Mouse (Mus musculus) lung, postnatal 0 days (tissue): ENCODE results near the gene Cdkn2aipnl. TPM values are rescaled to one million over a fixed set of nuclear protein-coding genes. Genes with fewer than 3 reads are reported as not detected.
A peak's percentile ranks its signal among the peaks of the same experiment; 100 is the strongest.

Experiments used
- ATAC-seq: fragments of 200-750 bp; cut with Nextera tagmentation; 2 replicates; pipeline ENCODE4 v1.8.0; 2017; ENCODE audit warnings: moderate library complexity
- DNase-seq: peaks from one replicate; pipeline ENCODE4 v3.0.0-alpha.2; 2016; ENCODE audit warnings: low spot score
- H3K27ac ChIP-seq: fragments of 300-500 bp; sonication (generic); 2 replicates; pipeline ENCODE4 v1.5.1; 2014; ENCODE audit warnings: antibody characterized with exemption, mild to moderate bottlenecking, low read length, mixed read lengths
- H3K27me3 ChIP-seq: fragments of 300-500 bp; sonication (generic); replicated peaks from 2 replicates; pipeline ENCODE4 v1.6.1; 2014; ENCODE audit warnings: low read length, mixed read lengths; ENCODE audit not compliant: insufficient read depth
- H3K36me3 ChIP-seq: fragments of 300-500 bp; sonication (generic); 2 replicates; pipeline ENCODE4 v1.6.1; 2014; ENCODE audit warnings: low read length, mixed read lengths; ENCODE audit not compliant: insufficient read depth
- H3K4me1 ChIP-seq: fragments of 300-500 bp; sonication (generic); 2 replicates; pipeline ENCODE4 v1.6.1; 2014; ENCODE audit warnings: antibody characterized with exemption, low read depth, low read length, mixed read lengths; ENCODE audit not compliant: insufficient read depth
- H3K4me2 ChIP-seq: fragments of 300-500 bp; sonication (generic); replicated peaks from 2 replicates; pipeline ENCODE4 v1.6.1; 2014; ENCODE audit warnings: low read depth, mild to moderate bottlenecking, low read length, moderate library complexity, mixed read lengths
- H3K4me3 ChIP-seq: fragments of 300-500 bp; sonication (generic); 2 replicates; pipeline ENCODE4 v1.5.1; 2014; ENCODE audit warnings: low read depth, low read length
- H3K9ac ChIP-seq: fragments of 300-500 bp; sonication (generic); replicated peaks from 2 replicates; pipeline ENCODE4 v1.6.1; 2014; ENCODE audit warnings: low read depth, mild to moderate bottlenecking
- H3K9me3 ChIP-seq: fragments of 300-500 bp; sonication (generic); 2 replicates; pipeline ENCODE4 v1.6.1; 2016; ENCODE audit warnings: low read length, mixed read lengths
- CTCF ChIP-seq: IDR thresholded peaks from 2 replicates; pipeline ENCODE4 v1.5.1; 2016; ENCODE audit warnings: antibody characterized with exemption, mild to moderate bottlenecking
- EP300 ChIP-seq: IDR thresholded peaks from 2 replicates; pipeline ENCODE4 v1.6.1; 2016; ENCODE audit warnings: antibody characterized with exemption, mild to moderate bottlenecking, control low read depth
- WGBS: fragments of 180-500 bp; shearing (Covaris S2); extraction: QIAGEN DNeasy Blood & Tissue Kit; methylation state at CpG from one replicate; pipeline ENCODE4 v1.1.7; 2014; 5-methylcytosine and 5-hydroxymethylcytosine counted together
- polyA plus RNA-seq: library from polyadenylated mRNA; unstranded; fragments of >200 nt; fragmentation: Nextera tagmentation; extraction: Ambion mirVana; gene quantifications from 2 replicates; pipeline ENCODE4 v1.2.1, GENCODE M21; 2015

Gene Cdkn2aipnl
- polyA plus RNA-seq, 1 experiment from 2014 or later = 56.9 TPM

DNA sequence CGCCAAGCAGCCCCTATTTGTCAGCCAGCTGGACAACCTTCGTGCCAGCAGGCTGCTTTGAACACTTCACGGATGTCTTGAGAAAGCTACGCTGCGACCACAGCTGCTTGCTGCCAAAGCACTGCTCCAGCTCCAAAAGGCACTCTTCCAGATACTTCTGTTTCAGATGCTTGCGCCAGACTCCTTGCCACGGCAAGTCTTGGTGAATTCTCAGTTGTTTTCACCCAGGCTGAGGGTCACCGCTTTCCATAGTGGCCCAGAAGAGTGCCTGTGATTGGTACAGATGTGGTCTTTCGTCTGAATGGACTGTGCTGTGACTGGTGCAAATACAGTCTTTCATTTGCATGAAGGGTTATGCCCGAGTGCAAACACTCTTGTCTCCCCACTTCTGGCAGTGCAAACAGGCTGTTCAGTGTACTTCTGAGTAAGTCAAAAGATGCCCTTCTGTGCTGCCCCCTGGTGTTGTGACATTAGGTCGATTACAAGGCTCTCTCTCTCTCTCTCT, 6.4 kb upstream of the Cdkn2aipnl start:
- Histone ChIP-seq H3K36me3 (no peaks in the 10 kb centered on the region), H3K27me3 (no peaks in the 10 kb centered on the region), H3K27ac (peak overlapping the region; percentile 73), H3K4me3 (no peak overlapping the region), H3K9me3 (no peaks in the 10 kb centered on the region), H3K9ac (no peak overlapping the region), H3K4me2 (no peak overlapping the region), H3K4me1 (no peaks in the 10 kb centered on the region)
- peak; percentile 96 for ATAC-seq
- whole genome bisulfite sequencing = 35% methylated on average over 11 of the region's 11 CpGs
- peak; percentile 92 for DNase-seq
- no peak for TF ChIP-seq EP300
- peak; percentile 75 for TF ChIP-seq CTCF

DNA sequence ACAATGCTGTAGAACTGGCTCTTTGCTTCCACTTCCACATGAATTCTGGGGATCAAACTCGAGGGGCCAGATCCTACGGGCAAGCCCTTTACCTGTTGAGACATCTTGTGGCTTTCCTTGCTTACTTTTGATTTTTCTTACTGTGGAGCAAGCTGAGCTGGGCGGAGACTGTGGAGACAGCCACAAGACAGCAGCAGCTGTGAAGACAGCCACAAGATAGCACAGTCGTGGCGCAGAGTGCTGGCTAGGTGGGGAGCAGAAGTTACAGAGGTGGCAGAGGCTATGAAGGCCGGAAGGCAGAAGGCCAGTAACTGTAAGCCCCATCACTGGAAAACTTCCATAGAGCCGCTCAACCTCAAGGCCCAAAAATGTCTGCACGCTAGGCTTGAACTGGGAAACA, 5.7 kb upstream of the Cdkn2aipnl start:
- no peaks in the 10 kb centered on the region for H3K9me3 ChIP-seq
- no peak for TF ChIP-seq CTCF
- TF ChIP-seq EP300 = no peak
- H3K36me3 ChIP-seq = no peaks in the 10 kb centered on the region
- peak overlapping the region; percentile 73; the same call in 1 of the 2 replicates for H3K27ac ChIP-seq
- ATAC-seq (no peak), DNase-seq (no peak)
- H3K9ac ChIP-seq = no peak overlapping the region
- 88% methylated on average over 8 of the region's 8 CpGs for WGBS
- H3K27me3 ChIP-seq = no peaks in the 10 kb centered on the region
- no peak overlapping the region for H3K4me3 ChIP-seq
- H3K4me1 ChIP-seq = no peaks in the 10 kb centered on the region
- H3K4me2 ChIP-seq = no peak overlapping the region

DNA sequence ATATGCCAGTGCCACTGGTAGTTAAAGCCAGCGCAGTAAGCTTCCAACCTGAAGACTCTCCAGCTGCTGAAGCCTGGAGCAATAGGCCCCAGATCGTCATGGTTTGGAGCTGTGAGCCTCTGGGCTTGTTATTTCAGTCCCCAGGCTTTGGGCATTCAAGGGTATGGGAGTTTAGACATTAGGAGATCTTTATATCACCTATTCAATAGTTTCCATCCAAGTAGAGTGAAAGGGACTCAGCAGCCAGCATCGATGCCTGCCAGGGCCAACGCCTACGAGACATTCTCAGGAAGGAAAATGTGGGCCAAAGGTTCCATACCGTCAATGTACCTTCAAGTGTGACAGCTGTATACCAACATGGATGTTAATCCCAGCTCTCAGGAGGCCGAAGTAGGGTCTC, 5.2 kb upstream of the Cdkn2aipnl start:
- ATAC-seq = no peak
- WGBS = 90% methylated on average over 7 of the region's 7 CpGs
- no peak overlapping the region for H3K4me3 ChIP-seq

DNA sequence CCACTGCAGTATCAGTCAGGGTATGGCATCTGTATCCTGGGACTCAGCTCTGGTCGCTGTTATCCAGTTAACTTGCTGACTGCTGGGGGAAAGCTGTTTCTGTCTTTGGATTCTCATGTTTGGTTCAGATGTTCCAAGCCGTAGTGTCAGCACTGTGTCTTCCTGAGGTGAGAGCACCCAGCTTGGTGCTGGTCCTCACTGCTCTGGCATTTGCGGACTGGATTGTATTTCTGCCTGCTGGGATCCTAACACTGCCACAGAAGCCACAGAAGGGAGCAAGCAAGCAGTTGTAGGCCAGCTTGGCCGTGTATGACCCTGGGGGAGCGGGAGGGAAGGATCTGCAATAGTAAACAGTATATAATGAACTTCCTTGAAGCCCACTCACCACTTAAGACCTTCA, 810 bp upstream of the Cdkn2aipnl start:
- H3K27ac ChIP-seq = no peak overlapping the region
- DNase-seq (no peak), ATAC-seq (no peak)
- no peaks in the 10 kb centered on the region for H3K27me3 ChIP-seq
- no peak overlapping the region for H3K9ac ChIP-seq
- H3K36me3 ChIP-seq = peaks cover 14% of the 10 kb centered on the region; the same call in 1 of the 2 replicates
- H3K9me3 ChIP-seq = no peaks in the 10 kb centered on the region
- no peak overlapping the region for H3K4me2 ChIP-seq
- H3K4me3 ChIP-seq = no peak overlapping the region
- 68% methylated on average over 5 of the region's 5 CpGs for WGBS
- 0 out of 2 replicates have a peak, but pooled peaks cover 3% of the 10 kb centered on the region for H3K4me1 ChIP-seq
- TF ChIP-seq EP300 (no peak), CTCF (no peak)

More for the DNA sequence above, 5.2 kb upstream of the Cdkn2aipnl start:
- no peaks in the 10 kb centered on the region for H3K36me3 ChIP-seq
- no peak overlapping the region for H3K4me2 ChIP-seq
- no peaks in the 10 kb centered on the region for H3K9me3 ChIP-seq
- no peak for TF ChIP-seq EP300
- TF ChIP-seq CTCF = no peak
- H3K4me1 ChIP-seq = no peaks in the 10 kb centered on the region
- H3K27ac ChIP-seq = no peak overlapping the region
- no peak overlapping the region for H3K9ac ChIP-seq
- no peaks in the 10 kb centered on the region for H3K27me3 ChIP-seq
- no peak for DNase-seq

DNA sequence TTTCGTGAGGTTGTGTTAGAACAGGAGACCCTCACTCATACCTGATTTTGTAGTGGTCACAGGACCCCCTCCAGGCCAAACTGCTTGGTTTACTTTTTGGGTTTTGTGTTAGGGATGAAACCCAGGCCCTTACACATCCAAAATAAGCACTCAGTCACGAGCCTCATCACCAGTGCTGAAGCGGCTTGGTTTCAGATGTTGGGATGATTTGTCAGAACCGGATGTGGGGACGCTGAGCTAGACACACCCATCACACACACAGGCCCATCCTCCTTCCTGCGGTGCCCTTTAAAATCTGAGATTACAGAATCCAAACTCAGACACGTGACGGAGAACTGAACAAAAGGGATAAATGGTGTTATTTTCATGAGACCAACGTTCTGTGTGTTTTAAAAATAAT, 1.4 kb downstream of the Cdkn2aipnl start:
- no peak overlapping the region for H3K4me3 ChIP-seq
- DNase-seq (no peak), ATAC-seq (no peak)
- peaks cover 18% of the 10 kb centered on the region; the same call in 1 of the 2 replicates for H3K36me3 ChIP-seq
- TF ChIP-seq CTCF (no peak), EP300 (no peak)
- 87% methylated on average over 9 of the region's 9 CpGs for WGBS
- no peak overlapping the region for H3K9ac ChIP-seq
- no peak overlapping the region for H3K4me2 ChIP-seq
- H3K27ac ChIP-seq = no peak overlapping the region
- H3K9me3 ChIP-seq = no peaks in the 10 kb centered on the region
- 0 out of 2 replicates have a peak, but pooled peaks cover 3% of the 10 kb centered on the region for H3K4me1 ChIP-seq
- no peaks in the 10 kb centered on the region for H3K27me3 ChIP-seq

DNA sequence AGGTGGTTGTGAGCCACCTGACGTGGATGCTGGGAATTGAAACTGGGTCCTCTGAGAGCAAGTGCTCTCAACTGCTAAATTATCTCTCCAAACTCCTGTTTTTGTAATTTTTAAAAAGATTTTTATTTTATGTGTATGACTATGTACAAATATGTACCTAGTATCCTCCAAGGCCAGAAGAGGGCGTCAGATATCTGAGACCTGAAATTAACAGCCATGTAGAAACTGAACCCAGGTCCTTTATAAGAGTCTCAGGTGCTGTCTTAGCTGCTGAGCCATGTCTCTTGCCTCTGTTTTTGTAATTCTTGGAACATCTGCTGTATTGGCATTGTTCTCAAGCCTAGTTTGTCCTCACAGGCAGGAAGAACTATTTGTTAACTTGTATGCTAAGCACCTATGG, 2.0 kb downstream of the Cdkn2aipnl start:
- Histone ChIP-seq H3K4me2 (no peak overlapping the region), H3K36me3 (peaks cover 18% of the 10 kb centered on the region; the same call in 1 of the 2 replicates), H3K27ac (no peak overlapping the region), H3K4me3 (no peak overlapping the region), H3K4me1 (0 out of 2 replicates have a peak, but pooled peaks cover 3% of the 10 kb centered on the region), H3K27me3 (no peaks in the 10 kb centered on the region), H3K9ac (no peak overlapping the region), H3K9me3 (no peaks in the 10 kb centered on the region)
- no peak for ATAC-seq
- no peak for DNase-seq
- 88% methylated on average over 2 of the region's 2 CpGs for WGBS
- TF ChIP-seq EP300 (no peak), CTCF (peak; percentile 32; the same call in 1 of the 2 replicates)

DNA sequence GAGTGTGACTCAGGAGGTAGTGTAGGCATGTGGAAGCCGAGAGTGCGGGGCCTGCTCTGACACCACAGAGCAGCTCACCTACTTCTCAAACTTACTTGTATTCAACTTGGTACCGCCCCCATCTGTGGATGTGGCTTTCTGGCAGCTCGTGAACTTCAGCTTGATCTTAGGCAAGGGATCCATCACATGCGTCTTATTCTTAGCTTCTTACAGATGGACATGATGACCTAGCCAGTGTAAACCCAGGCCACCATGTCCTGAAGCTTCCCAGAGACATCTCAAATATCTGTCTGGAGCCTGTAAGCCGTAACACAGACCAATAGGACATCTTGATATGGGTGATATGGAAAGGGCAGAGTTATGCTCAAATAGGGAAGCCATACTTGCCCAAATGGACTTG, 4.2 kb downstream of the Cdkn2aipnl start:
- ATAC-seq (no peak), DNase-seq (no peak)
- H3K4me2 ChIP-seq = no peak overlapping the region
- TF ChIP-seq EP300 (no peak), CTCF (no peak)
- no peak overlapping the region for H3K27ac ChIP-seq
- WGBS = 95% methylated on average over 6 of the region's 6 CpGs
- H3K4me1 ChIP-seq = 0 out of 2 replicates have a peak, but pooled peaks cover 3% of the 10 kb centered on the region
- H3K36me3 ChIP-seq = peaks cover 22% of the 10 kb centered on the region; the same call in 1 of the 2 replicates
- H3K4me3 ChIP-seq = no peak overlapping the region
- H3K9me3 ChIP-seq = no peaks in the 10 kb centered on the region
- H3K9ac ChIP-seq = no peak overlapping the region
- no peaks in the 10 kb centered on the region for H3K27me3 ChIP-seq
